Mouse (Mus musculus) limb, embryonic 11.5 days (tissue): ENCODE results near the gene Uox. TPM values are rescaled to one million over a fixed set of nuclear protein-coding genes. Genes with fewer than 3 reads are reported as not detected.
A peak's percentile ranks its signal among the peaks of the same experiment; 100 is the strongest.

Experiments
- ATAC-seq: fragments of 200-750 bp; cut with Nextera tagmentation; 2 replicates; pipeline ENCODE4 v1.8.0; 2017; ENCODE audit warnings: low read depth; ENCODE audit not compliant: insufficient number of reproducible peaks, low FRiP score, low TSS enrichment
- DNase-seq: peaks from one replicate; pipeline ENCODE4 v3.0.0-alpha.2; 2015; ENCODE audit warnings: low spot score
- H3K27ac ChIP-seq: fragments of 300-500 bp; sonication (generic); replicated peaks from 2 replicates; pipeline ENCODE4 v1.5.1; 2014; ENCODE audit warnings: low read depth, mild to moderate bottlenecking, low read length
- H3K27me3 ChIP-seq: fragments of 300-500 bp; sonication (generic); 2 replicates; pipeline ENCODE4 v1.6.1; 2014; ENCODE audit warnings: mild to moderate bottlenecking, low read length, mixed read lengths; ENCODE audit not compliant: control insufficient read depth, insufficient read depth
- H3K36me3 ChIP-seq: fragments of 300-500 bp; sonication (generic); 2 replicates; pipeline ENCODE4 v1.6.1; 2014; ENCODE audit warnings: mild to moderate bottlenecking, low read length, moderate library complexity, mixed read lengths; ENCODE audit not compliant: control insufficient read depth, insufficient read depth
- H3K4me1 ChIP-seq: fragments of 300-500 bp; sonication (generic); 2 replicates; pipeline ENCODE4 v1.6.1; 2014; ENCODE audit warnings: low read length, mixed read lengths; ENCODE audit not compliant: control insufficient read depth, insufficient read depth
- H3K4me2 ChIP-seq: fragments of 300-500 bp; sonication (generic); 2 replicates; pipeline ENCODE4 v1.6.1; 2014; ENCODE audit warnings: low read depth, mild to moderate bottlenecking, moderate library complexity; ENCODE audit not compliant: severe bottlenecking
- H3K4me3 ChIP-seq: fragments of 300-500 bp; sonication (generic); 2 replicates; pipeline ENCODE4 v1.5.1; 2014; ENCODE audit warnings: low read depth, low read length
- H3K9ac ChIP-seq: fragments of 300-500 bp; sonication (generic); 2 replicates; pipeline ENCODE4 v1.6.1; 2014; ENCODE audit warnings: mild to moderate bottlenecking, low read length
- H3K9me3 ChIP-seq: fragments of 300-500 bp; sonication (generic); 2 replicates; pipeline ENCODE4 v1.6.1; 2016; ENCODE audit warnings: low read length; ENCODE audit not compliant: control insufficient read depth
- WGBS: fragments of 180-500 bp; shearing (Covaris S2); extraction: QIAGEN DNeasy Blood & Tissue Kit; methylation state at CpG from one replicate; pipeline ENCODE4 v1.1.7; 2014; 5-methylcytosine and 5-hydroxymethylcytosine counted together
- polyA plus RNA-seq: library from polyadenylated mRNA; unstranded; fragments of >200 nt; fragmentation: Nextera tagmentation; extraction: Ambion mirVana; gene quantifications from 2 replicates; pipeline ENCODE4 v1.2.1, GENCODE M21; 2014

Uox gene
- polyA plus RNA-seq, 1 experiment from 2014 or later: not detected

GRCm38 (mm10) chr3:146556567-146556966, 13.7 kb upstream of the Uox start:
- no peak for DNase-seq

GRCm38 (mm10) chr3:146557507-146557906, 12.7 kb upstream of the Uox start:
- Histone ChIP-seq H3K27ac (no peak overlapping the region), H3K4me1 (no peaks in the 10 kb centered on the region), H3K36me3 (no peaks in the 10 kb centered on the region), H3K27me3 (no peaks in the 10 kb centered on the region), H3K9ac (no peak overlapping the region), H3K4me2 (no peak overlapping the region), H3K4me3 (no peak overlapping the region), H3K9me3 (no peaks in the 10 kb centered on the region)
- WGBS: 84% methylated on average over 6 of the region's 6 CpGs
- DNase-seq: no peak
- ATAC-seq: no peak

More at GRCm38 (mm10) chr3:146556567-146556966, 13.7 kb upstream of the Uox start:
- Histone ChIP-seq H3K4me2 (no peak overlapping the region), H3K27me3 (no peaks in the 10 kb centered on the region), H3K4me3 (no peak overlapping the region), H3K4me1 (no peaks in the 10 kb centered on the region), H3K36me3 (no peaks in the 10 kb centered on the region), H3K9me3 (no peaks in the 10 kb centered on the region), H3K9ac (no peak overlapping the region), H3K27ac (no peak overlapping the region)
- ATAC-seq: no peak
- 81% methylated on average over 1 of the region's 1 CpGs for WGBS

- Histone ChIP-seq H3K4me2 (no peak overlapping the region), H3K4me3 (no peak overlapping the region), H3K36me3 (no peaks in the 10 kb centered on the region), H3K9me3 (no peaks in the 10 kb centered on the region), H3K27me3 (no peaks in the 10 kb centered on the region), H3K27ac (no peak overlapping the region), H3K4me1 (no peaks in the 10 kb centered on the region), H3K9ac (no peak overlapping the region)
- no peak for DNase-seq
- ATAC-seq: no peak
- 90% methylated on average over 7 of the region's 7 CpGs for WGBS
These were observed 7.3 kb upstream of the Uox start for GRCm38 (mm10) chr3:146562936-146563335.

- Histone ChIP-seq H3K9me3 (no peaks in the 10 kb centered on the region), H3K27me3 (no peaks in the 10 kb centered on the region), H3K27ac (no peak overlapping the region), H3K4me3 (no peak overlapping the region), H3K4me2 (no peak overlapping the region), H3K9ac (no peak overlapping the region), H3K4me1 (no peaks in the 10 kb centered on the region), H3K36me3 (no peaks in the 10 kb centered on the region)
- peak; percentile 89 for DNase-seq
- 47% methylated on average over 14 of the region's 14 CpGs for WGBS
- no peak for ATAC-seq
These were observed 5.8 kb upstream of the Uox start for GRCm38 (mm10) chr3:146564268-146565064.

GRCm38 (mm10) chr3:146565065-146565411, 5.2 kb upstream of the Uox start:
- Histone ChIP-seq H3K27ac (no peak overlapping the region), H3K36me3 (no peaks in the 10 kb centered on the region), H3K27me3 (no peaks in the 10 kb centered on the region), H3K4me2 (no peak overlapping the region), H3K4me3 (no peak overlapping the region), H3K9ac (no peak overlapping the region), H3K9me3 (no peaks in the 10 kb centered on the region), H3K4me1 (no peaks in the 10 kb centered on the region)
- ATAC-seq (no peak), DNase-seq (no peak)
- 94% methylated on average over 1 of the region's 1 CpGs for WGBS

GRCm38 (mm10) chr3:146567366-146567765, 2.9 kb upstream of the Uox start:
- no peaks in the 10 kb centered on the region for H3K4me1 ChIP-seq
- no peaks in the 10 kb centered on the region for H3K27me3 ChIP-seq
- 75% methylated on average over 7 of the region's 7 CpGs for WGBS
- DNase-seq (no peak), ATAC-seq (no peak)
- H3K27ac ChIP-seq: no peak overlapping the region
- no peaks in the 10 kb centered on the region for H3K9me3 ChIP-seq
- H3K4me3 ChIP-seq: no peak overlapping the region
- H3K36me3 ChIP-seq: no peaks in the 10 kb centered on the region
- no peak overlapping the region for H3K9ac ChIP-seq
- H3K4me2 ChIP-seq: no peak overlapping the region

GRCm38 (mm10) chr3:146567884-146568530, 2.2 kb upstream of the Uox start:
- 73% methylated on average over 9 of the region's 9 CpGs for WGBS
- H3K4me3 ChIP-seq: no peak overlapping the region
- H3K9ac ChIP-seq: no peak overlapping the region
- ATAC-seq (no peak), DNase-seq (no peak)
- H3K9me3 ChIP-seq: no peaks in the 10 kb centered on the region
- H3K36me3 ChIP-seq: no peaks in the 10 kb centered on the region
- H3K4me1 ChIP-seq: no peaks in the 10 kb centered on the region
- no peak overlapping the region for H3K4me2 ChIP-seq
- H3K27ac ChIP-seq: no peak overlapping the region
- H3K27me3 ChIP-seq: no peaks in the 10 kb centered on the region

- no peak for ATAC-seq
- Histone ChIP-seq H3K9me3 (no peaks in the 10 kb centered on the region), H3K36me3 (no peaks in the 10 kb centered on the region), H3K9ac (no peak overlapping the region), H3K4me1 (no peaks in the 10 kb centered on the region), H3K4me2 (no peak overlapping the region), H3K27ac (no peak overlapping the region), H3K27me3 (no peaks in the 10 kb centered on the region), H3K4me3 (no peak overlapping the region)
- no peak for DNase-seq
- WGBS: 92% methylated on average over 3 of the region's 3 CpGs
These were observed 632 bp upstream of the Uox start for GRCm38 (mm10) chr3:146569594-146569993.
